Mouse (Mus musculus): ENCODE results near the gene Dnajc27.

DNA sequence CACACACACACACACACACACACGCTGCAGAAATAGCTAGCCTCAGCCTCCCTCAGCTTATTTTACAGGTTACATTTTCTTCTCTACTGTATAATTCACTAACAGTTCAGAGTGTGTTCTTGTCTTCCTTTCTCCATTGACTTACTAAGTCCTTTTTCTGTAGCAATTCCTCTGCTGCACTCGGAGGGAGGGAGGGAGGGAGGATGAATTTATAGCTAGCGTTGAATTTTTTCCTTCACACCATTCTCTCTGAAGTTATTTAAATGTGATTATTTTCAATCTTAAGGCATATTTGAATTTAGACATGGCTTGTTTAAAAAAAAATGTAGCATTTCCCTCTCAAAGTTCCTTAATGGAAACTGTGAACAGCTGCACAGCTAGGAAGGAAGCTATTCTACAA, 34.8 kb downstream of the Dnajc27 start:
- TF ChIP-seq POLR2A (IDR thresholded peaks at IDR 0.05; ENCODE audit: borderline replicate concordance, control insufficient read depth, low read depth, low read length) (no peak), CTCF (IDR thresholded peaks at IDR 0.05; ENCODE audit: control insufficient read depth, insufficient read depth, low read length) (no peak)

Data from bone marrow, adult 2 months (tissue).